Mouse (Mus musculus): ENCODE data around the gene Gm49368. TPM values are rescaled to one million over a fixed set of nuclear protein-coding genes. Genes with fewer than 3 reads are reported as not detected.
"Not testable (repeated sequence)": the region's sequence is repeated elsewhere in the genome, so short reads cannot be mapped to it uniquely, and the experiment has no call there.

Gm49368 gene
- polyA plus RNA-seq (2014; fragmentation: Nextera tagmentation; extraction: Ambion mirVana): not detected in 2 replicates

GRCm38 (mm10) chr7:128062456-128062855, at the start of gene Gm49368, which contains the start of gene Itgam:
TSS of gene Gm49368 (plus strand) at chr7:128062683.
TSS of gene Itgam (plus strand) at chr7:128062640.
- Histone ChIP-seq H3K4me1 (ENCODE audit: control insufficient read depth, insufficient read depth, low read length) (no peaks in the 10 kb centered on the region), H3K9me3 (ENCODE audit: control insufficient read depth, low read length) (no peaks in the 10 kb centered on the region), H3K27me3 (ENCODE audit: control insufficient read depth, insufficient read depth, low read length) (no peaks in the 10 kb centered on the region), H3K4me3 (ENCODE audit: low read depth, low read length) (no peak within 1 kb of the TSS), H3K27ac (ENCODE audit: low read depth, low read length) (no peak within 1 kb of the TSS), H3K36me3 (ENCODE audit: control insufficient read depth, insufficient read depth, low read length) (no peaks in the 10 kb centered on the region), H3K4me2 (ENCODE audit: low read depth) (no peak within 1 kb of the TSS), H3K9ac (ENCODE audit: low read length) (no peak within 1 kb of the TSS)
- 93% methylated on average over 7 of the region's 7 CpGs for WGBS
- no peak for DNase-seq (ENCODE audit: low spot score)
- no peak for ATAC-seq (ENCODE audit: insufficient read depth, low FRiP score, low TSS enrichment)

- H3K36me3 ChIP-seq (ENCODE audit: control insufficient read depth, insufficient read depth, low read length): no peaks in the 10 kb centered on the region
- no peaks in the 10 kb centered on the region for H3K27me3 ChIP-seq (ENCODE audit: control insufficient read depth, insufficient read depth, low read length)
- no peak overlapping the region for H3K9ac ChIP-seq (ENCODE audit: low read length)
- no peak overlapping the region for H3K4me2 ChIP-seq (ENCODE audit: low read depth)
- DNase-seq (ENCODE audit: low spot score) (no peak), ATAC-seq (ENCODE audit: insufficient read depth, low FRiP score, low TSS enrichment) (no peak)
- no peaks in the 10 kb centered on the region for H3K9me3 ChIP-seq (ENCODE audit: control insufficient read depth, low read length)
- 90% methylated on average over 13 of the region's 13 CpGs for whole genome bisulfite sequencing
- H3K4me3 ChIP-seq (ENCODE audit: low read depth, low read length): no peak overlapping the region
- H3K4me1 ChIP-seq (ENCODE audit: control insufficient read depth, insufficient read depth, low read length): no peaks in the 10 kb centered on the region
- H3K27ac ChIP-seq (ENCODE audit: low read depth, low read length): no peak overlapping the region
Measured at GRCm38 (mm10) chr7:128013116-128013515, 49.4 kb upstream of the Gm49368 start.

- H3K36me3 ChIP-seq (ENCODE audit: control insufficient read depth, insufficient read depth, low read length); H3K4me2 ChIP-seq (ENCODE audit: low read depth); H3K9ac ChIP-seq (ENCODE audit: low read length); H3K4me1 ChIP-seq (ENCODE audit: control insufficient read depth, insufficient read depth, low read length); H3K9me3 ChIP-seq (ENCODE audit: control insufficient read depth, low read length); H3K27me3 ChIP-seq (ENCODE audit: control insufficient read depth, insufficient read depth, low read length); ATAC-seq (ENCODE audit: insufficient read depth, low FRiP score, low TSS enrichment); H3K4me3 ChIP-seq (ENCODE audit: low read depth, low read length); DNase-seq (ENCODE audit: low spot score); H3K27ac ChIP-seq (ENCODE audit: low read depth, low read length): not testable (repeated sequence)
- WGBS: 89% methylated on average over 5 of the region's 5 CpGs
Measured at GRCm38 (mm10) chr7:128016134-128016533, 46.3 kb upstream of the Gm49368 start.

- ATAC-seq (ENCODE audit: insufficient read depth, low FRiP score, low TSS enrichment) (no peak), DNase-seq (ENCODE audit: low spot score) (no peak)
- WGBS: 87% methylated on average over 6 of the region's 6 CpGs
- no peaks in the 10 kb centered on the region for H3K27me3 ChIP-seq (ENCODE audit: control insufficient read depth, insufficient read depth, low read length)
- H3K9ac ChIP-seq (ENCODE audit: low read length): no peak overlapping the region
- no peak overlapping the region for H3K27ac ChIP-seq (ENCODE audit: low read depth, low read length)
- H3K9me3 ChIP-seq (ENCODE audit: control insufficient read depth, low read length): no peaks in the 10 kb centered on the region
- no peak overlapping the region for H3K4me2 ChIP-seq (ENCODE audit: low read depth)
- H3K4me1 ChIP-seq (ENCODE audit: control insufficient read depth, insufficient read depth, low read length): no peaks in the 10 kb centered on the region
- H3K4me3 ChIP-seq (ENCODE audit: low read depth, low read length): no peak overlapping the region
- H3K36me3 ChIP-seq (ENCODE audit: control insufficient read depth, insufficient read depth, low read length): no peaks in the 10 kb centered on the region
Measured at GRCm38 (mm10) chr7:128016650-128017049, 45.8 kb upstream of the Gm49368 start.

GRCm38 (mm10) chr7:128018275-128018674, 44.2 kb upstream of the Gm49368 start:
- no peak for DNase-seq (ENCODE audit: low spot score)
- WGBS: 92% methylated on average over 3 of the region's 3 CpGs

GRCm38 (mm10) chr7:128019187-128019586, 43.3 kb upstream of the Gm49368 start:
- Histone ChIP-seq H3K9ac (ENCODE audit: low read length) (no peak overlapping the region), H3K27me3 (ENCODE audit: control insufficient read depth, insufficient read depth, low read length) (no peaks in the 10 kb centered on the region), H3K4me1 (ENCODE audit: control insufficient read depth, insufficient read depth, low read length) (no peaks in the 10 kb centered on the region), H3K4me2 (ENCODE audit: low read depth) (no peak overlapping the region), H3K36me3 (ENCODE audit: control insufficient read depth, insufficient read depth, low read length) (no peaks in the 10 kb centered on the region), H3K9me3 (ENCODE audit: control insufficient read depth, low read length) (no peaks in the 10 kb centered on the region), H3K27ac (ENCODE audit: low read depth, low read length) (no peak overlapping the region), H3K4me3 (ENCODE audit: low read depth, low read length) (no peak overlapping the region)
- no peak for DNase-seq (ENCODE audit: low spot score)
- WGBS: 87% methylated on average over 2 of the region's 2 CpGs
- no peak for ATAC-seq (ENCODE audit: insufficient read depth, low FRiP score, low TSS enrichment)

More at GRCm38 (mm10) chr7:128018275-128018674, 44.2 kb upstream of the Gm49368 start:
- no peak overlapping the region for H3K4me2 ChIP-seq (ENCODE audit: low read depth)
- no peak overlapping the region for H3K27ac ChIP-seq (ENCODE audit: low read depth, low read length)
- H3K27me3 ChIP-seq (ENCODE audit: control insufficient read depth, insufficient read depth, low read length): no peaks in the 10 kb centered on the region
- H3K4me3 ChIP-seq (ENCODE audit: low read depth, low read length): no peak overlapping the region
- no peaks in the 10 kb centered on the region for H3K4me1 ChIP-seq (ENCODE audit: control insufficient read depth, insufficient read depth, low read length)
- H3K9me3 ChIP-seq (ENCODE audit: control insufficient read depth, low read length): no peaks in the 10 kb centered on the region
- ATAC-seq (ENCODE audit: insufficient read depth, low FRiP score, low TSS enrichment): no peak
- H3K9ac ChIP-seq (ENCODE audit: low read length): no peak overlapping the region
- no peaks in the 10 kb centered on the region for H3K36me3 ChIP-seq (ENCODE audit: control insufficient read depth, insufficient read depth, low read length)

GRCm38 (mm10) chr7:128022974-128023373, 39.5 kb upstream of the Gm49368 start:
- Histone ChIP-seq H3K27me3 (ENCODE audit: control insufficient read depth, insufficient read depth, low read length) (no peaks in the 10 kb centered on the region), H3K4me2 (ENCODE audit: low read depth) (no peak overlapping the region), H3K4me1 (ENCODE audit: control insufficient read depth, insufficient read depth, low read length) (no peaks in the 10 kb centered on the region), H3K4me3 (ENCODE audit: low read depth, low read length) (no peak overlapping the region), H3K9ac (ENCODE audit: low read length) (no peak overlapping the region), H3K9me3 (ENCODE audit: control insufficient read depth, low read length) (no peaks in the 10 kb centered on the region), H3K27ac (ENCODE audit: low read depth, low read length) (no peak overlapping the region), H3K36me3 (ENCODE audit: control insufficient read depth, insufficient read depth, low read length) (no peaks in the 10 kb centered on the region)
- DNase-seq (ENCODE audit: low spot score): no peak
- WGBS: 64% methylated on average over 8 of the region's 8 CpGs
- ATAC-seq (ENCODE audit: insufficient read depth, low FRiP score, low TSS enrichment): no peak

GRCm38 (mm10) chr7:128023565-128023964, 38.9 kb upstream of the Gm49368 start:
- ATAC-seq (ENCODE audit: insufficient read depth, low FRiP score, low TSS enrichment) (no peak), DNase-seq (ENCODE audit: low spot score) (no peak)
- no peak overlapping the region for H3K4me3 ChIP-seq (ENCODE audit: low read depth, low read length)
- no peaks in the 10 kb centered on the region for H3K4me1 ChIP-seq (ENCODE audit: control insufficient read depth, insufficient read depth, low read length)
- no peaks in the 10 kb centered on the region for H3K36me3 ChIP-seq (ENCODE audit: control insufficient read depth, insufficient read depth, low read length)
- H3K27me3 ChIP-seq (ENCODE audit: control insufficient read depth, insufficient read depth, low read length): no peaks in the 10 kb centered on the region
- 94% methylated on average over 4 of the region's 4 CpGs for WGBS
- H3K9me3 ChIP-seq (ENCODE audit: control insufficient read depth, low read length): no peaks in the 10 kb centered on the region
- no peak overlapping the region for H3K27ac ChIP-seq (ENCODE audit: low read depth, low read length)
- no peak overlapping the region for H3K4me2 ChIP-seq (ENCODE audit: low read depth)
- no peak overlapping the region for H3K9ac ChIP-seq (ENCODE audit: low read length)

- Histone ChIP-seq H3K27ac (ENCODE audit: low read depth, low read length) (no peak overlapping the region), H3K9me3 (ENCODE audit: control insufficient read depth, low read length) (no peaks in the 10 kb centered on the region), H3K27me3 (ENCODE audit: control insufficient read depth, insufficient read depth, low read length) (no peaks in the 10 kb centered on the region), H3K4me2 (ENCODE audit: low read depth) (no peak overlapping the region), H3K4me3 (ENCODE audit: low read depth, low read length) (no peak overlapping the region), H3K9ac (ENCODE audit: low read length) (no peak overlapping the region), H3K4me1 (ENCODE audit: control insufficient read depth, insufficient read depth, low read length) (no peaks in the 10 kb centered on the region), H3K36me3 (ENCODE audit: control insufficient read depth, insufficient read depth, low read length) (no peaks in the 10 kb centered on the region)
- 94% methylated on average over 9 of the region's 9 CpGs for WGBS
- ATAC-seq (ENCODE audit: insufficient read depth, low FRiP score, low TSS enrichment): no peak
- DNase-seq (ENCODE audit: low spot score): no peak
Measured at GRCm38 (mm10) chr7:128024364-128024763, 38.1 kb upstream of the Gm49368 start.
